Mouse (Mus musculus) lung, adult 2 months (tissue): Measurements from ENCODE around the gene Izumo4. TPM values are rescaled to one million over a fixed set of nuclear protein-coding genes. Genes with fewer than 3 reads are reported as not detected.

Source experiments
- DNase-seq: peaks from one replicate; pipeline ENCODE4 v3.0.0; 2022
- H3K4me1 ChIP-seq: fragments of 200-500 bp; 2 replicates; pipeline ENCODE4 v1.6.1; 2011; ENCODE audit warnings: low read length; ENCODE audit not compliant: control insufficient read depth, insufficient read depth
- H3K4me3 ChIP-seq: fragments of 200-500 bp; replicated peaks from 2 replicates; pipeline ENCODE3; 2011; ENCODE audit warnings: low read depth, mild to moderate bottlenecking, control low read depth, low read length; ENCODE audit errors: extremely low read depth
- CTCF ChIP-seq: fragments of 200-500 bp; IDR thresholded peaks from 2 replicates; pipeline ENCODE4 v1.5.1; 2011; ENCODE audit warnings: mild to moderate bottlenecking, low read length, control low read depth; ENCODE audit not compliant: insufficient read depth
- POLR2A ChIP-seq: fragments of 200-500 bp; IDR thresholded peaks from 2 replicates; pipeline ENCODE4 v1.6.1; 2011; ENCODE audit warnings: low read depth, mild to moderate bottlenecking, control low read depth, low read length, borderline replicate concordance; ENCODE audit errors: extremely low read depth
- WGBS: fragments of 180-500 bp; shearing (Covaris S2); methylation state at CpG from one replicate; pipeline ENCODE4 v1.1.7; 2018; 5-methylcytosine and 5-hydroxymethylcytosine counted together
- polyA plus RNA-seq: library from polyadenylated mRNA; depleted of rRNA; stranded (reverse); fragments of >200 nt; gene quantifications from 2 replicates; pipeline ENCODE4 v1.2.3, GENCODE M21; 2012; rRNA removed

The Izumo4 gene
- polyA plus RNA-seq, 1 experiment, result 70.8 TPM

- peak; percentile 97 for DNase-seq
- TF ChIP-seq POLR2A, result peak; percentile 70; the same call in 1 of the 2 replicates
- TF ChIP-seq CTCF, result no peak
- peaks cover 17% of the 10 kb centered on the region for H3K4me1 ChIP-seq
- 2% methylated on average over 25 of the region's 25 CpGs for WGBS
- peak within 1 kb of the TSS; percentile 92 for H3K4me3 ChIP-seq
Observed at GRCm38 (mm10) chr10:80742180-80742978, 40.4 kb downstream of the Izumo4 start, which contains the start of gene Ap3d1. Ap3d1 (minus strand) TSS chr10:80742264.

GRCm38 (mm10) chr10:80744262-80744661, 42.3 kb downstream of the Izumo4 start:
- no peak overlapping the region for H3K4me3 ChIP-seq
- DNase-seq, result peak; percentile 53
- 25% methylated on average over 5 of the region's 5 CpGs for WGBS

GRCm38 (mm10) chr10:80747410-80747809, 45.4 kb downstream of the Izumo4 start:
- WGBS, result 10% methylated on average over 3 of the region's 3 CpGs
- peak; percentile 81 for DNase-seq
- peaks cover 5% of the 10 kb centered on the region; the same call in 1 of the 2 replicates for H3K4me1 ChIP-seq
- H3K4me3 ChIP-seq, result no peak overlapping the region
- TF ChIP-seq POLR2A (no peak), CTCF (peak; percentile 100)

More at GRCm38 (mm10) chr10:80744262-80744661, 42.3 kb downstream of the Izumo4 start:
- TF ChIP-seq POLR2A (no peak), CTCF (no peak)
- peaks cover 10% of the 10 kb centered on the region; the same call in 1 of the 2 replicates for H3K4me1 ChIP-seq

GRCm38 (mm10) chr10:80748609-80749008, 46.6 kb downstream of the Izumo4 start:
- Histone ChIP-seq H3K4me3 (no peak overlapping the region), H3K4me1 (peaks cover 6% of the 10 kb centered on the region; the same call in 1 of the 2 replicates)
- no peak for TF ChIP-seq POLR2A
- no peak for TF ChIP-seq CTCF
- WGBS, result 8% methylated on average over 6 of the region's 6 CpGs
- DNase-seq, result peak; percentile 42

- peak overlapping the region; percentile 6 for H3K4me3 ChIP-seq
- peak; percentile 62 for DNase-seq
- peak; percentile 36; the same call in 1 of the 2 replicates for TF ChIP-seq POLR2A
- peak; percentile 28; the same call in 1 of the 2 replicates for TF ChIP-seq CTCF
- under 1% methylated on average over 16 of the region's 16 CpGs for WGBS
- peaks cover 10% of the 10 kb centered on the region for H3K4me1 ChIP-seq
Observed at GRCm38 (mm10) chr10:80751188-80751832, 49.3 kb downstream of the Izumo4 start.

GRCm38 (mm10) chr10:80752079-80752625, 50.2 kb downstream of the Izumo4 start:
- TF ChIP-seq CTCF, result no peak
- no peak for TF ChIP-seq POLR2A
- Histone ChIP-seq H3K4me3 (peak overlapping the region; percentile 23), H3K4me1 (peaks cover 19% of the 10 kb centered on the region)
- peak; percentile 64 for DNase-seq
- WGBS, result under 1% methylated on average over 6 of the region's 6 CpGs

GRCm38 (mm10) chr10:80754594-80755290, 52.8 kb downstream of the Izumo4 start, which contains the start of gene Dot1l:
Dot1l (plus strand) TSS chr10:80755206.
- H3K4me1 ChIP-seq, result peaks cover 21% of the 10 kb centered on the region
- H3K4me3 ChIP-seq, result peak within 1 kb of the TSS; percentile 82
- 2% methylated on average over 56 of the region's 57 CpGs for WGBS
- DNase-seq, result peak; percentile 96
- TF ChIP-seq CTCF, result no peak
- peak; percentile 53 for TF ChIP-seq POLR2A

Other genes with a start within 250 kb of the Izumo4 start
- not detected in 2 replicates for gene Onecut3, start 207.3 kb upstream of the Izumo4 start, polyA plus RNA-seq
- gene Atp8b3, start 163.1 kb upstream of the Izumo4 start, polyA plus RNA-seq, result 0.08 and 0.11 TPM in 2 replicates
- gene Rexo1, start 140.6 kb upstream of the Izumo4 start, polyA plus RNA-seq, result 61.8 and 62.7 TPM in 2 replicates
- gene Klf16, start 124.9 kb upstream of the Izumo4 start, polyA plus RNA-seq, result 24.8 and 31.5 TPM in 2 replicates
- gene Abhd17a, start 111.8 kb upstream of the Izumo4 start, polyA plus RNA-seq, result 191 and 262 TPM in 2 replicates
- 91.4 and 110 TPM in 2 replicates for gene Scamp4, start 99.3 kb upstream of the Izumo4 start, polyA plus RNA-seq
- 10.0 and 14.1 TPM in 2 replicates for gene Adat3, start 99.3 kb upstream of the Izumo4 start, polyA plus RNA-seq
- gene Gm49322, start 96.2 kb upstream of the Izumo4 start, polyA plus RNA-seq, result 1.6 and 2.2 TPM in 2 replicates
- gene Csnk1g2, start 79.3 kb upstream of the Izumo4 start, polyA plus RNA-seq, result 246 and 276 TPM in 2 replicates
- gene Btbd2, start 45.1 kb upstream of the Izumo4 start, polyA plus RNA-seq, result 87.0 and 91.3 TPM in 2 replicates
- gene Mknk2, start 24.1 kb upstream of the Izumo4 start, polyA plus RNA-seq, result 267 and 338 TPM in 2 replicates
- 51.5 and 52.4 TPM in 2 replicates for gene Mob3a, start 207 bp upstream of the Izumo4 start, polyA plus RNA-seq
- 111 and 136 TPM in 2 replicates for gene Ap3d1, start 40.1 kb downstream of the Izumo4 start, polyA plus RNA-seq
- 29.9 and 43.0 TPM in 2 replicates for gene Dot1l, start 53.0 kb downstream of the Izumo4 start, polyA plus RNA-seq
- gene Sf3a2, start 96.0 kb downstream of the Izumo4 start, polyA plus RNA-seq, result 35.7 and 38.7 TPM in 2 replicates
- 51.2 and 58.8 TPM in 2 replicates for gene Plekhj1, start 96.4 kb downstream of the Izumo4 start, polyA plus RNA-seq
- gene Amh, start 103.1 kb downstream of the Izumo4 start, polyA plus RNA-seq, result 0.62 and 1.3 TPM in 2 replicates
- 7.7 TPM in 1 of 2 replicates, not detected in the other for gene Jsrp1, start 111.3 kb downstream of the Izumo4 start, polyA plus RNA-seq
- gene Oaz1, start 124.5 kb downstream of the Izumo4 start, polyA plus RNA-seq, result 804 and 834 TPM in 2 replicates
- 0.10 and 0.31 TPM in 2 replicates for gene Lingo3, start 141.9 kb downstream of the Izumo4 start, polyA plus RNA-seq
- gene Lsm7, start 153.0 kb downstream of the Izumo4 start, polyA plus RNA-seq, result 78.5 and 79.1 TPM in 2 replicates
- gene Sppl2b, start 153.1 kb downstream of the Izumo4 start, polyA plus RNA-seq, result 91.7 and 93.9 TPM in 2 replicates
- 0.06 and 0.07 TPM in 2 replicates for gene Tmprss9, start 169.7 kb downstream of the Izumo4 start, polyA plus RNA-seq
- 157 and 196 TPM in 2 replicates for gene Timm13, start 198.8 kb downstream of the Izumo4 start, polyA plus RNA-seq
- gene Lmnb2, start 216.1 kb downstream of the Izumo4 start, polyA plus RNA-seq, result 9.4 and 11.3 TPM in 2 replicates
- 103 and 120 TPM in 2 replicates for gene Gadd45b, start 227.9 kb downstream of the Izumo4 start, polyA plus RNA-seq